Mouse (Mus musculus) hindbrain, postnatal 0 days (tissue): ENCODE results near the gene Hoxc10. TPM values are rescaled to one million over a fixed set of nuclear protein-coding genes. Genes with fewer than 3 reads are reported as not detected.

ENCODE experiments used
- ATAC-seq: fragments of 200-750 bp; cut with Nextera tagmentation; 2 replicates; pipeline ENCODE4 v1.8.0; 2017; ENCODE audit warnings: mild to moderate bottlenecking, moderate TSS enrichment, moderate library complexity
- DNase-seq: peaks from one replicate; pipeline ENCODE4 v3.0.0-alpha.2; 2015; ENCODE audit warnings: low spot score
- H3K27ac ChIP-seq: fragments of 300-500 bp; sonication (generic); 2 replicates; pipeline ENCODE4 v1.5.1; 2014; ENCODE audit warnings: mild to moderate bottlenecking
- H3K27me3 ChIP-seq: fragments of 300-500 bp; sonication (generic); 2 replicates; pipeline ENCODE4 v1.6.1; 2014; ENCODE audit warnings: low read length, mixed read lengths; ENCODE audit not compliant: insufficient read depth
- H3K36me3 ChIP-seq: fragments of 300-500 bp; sonication (generic); 2 replicates; pipeline ENCODE4 v1.6.1; 2014; ENCODE audit warnings: low read length, mixed read lengths; ENCODE audit not compliant: insufficient read depth
- H3K4me1 ChIP-seq: fragments of 300-500 bp; sonication (generic); 2 replicates; pipeline ENCODE4 v1.6.1; 2014; ENCODE audit warnings: antibody characterized with exemption, low read length, mixed read lengths; ENCODE audit not compliant: insufficient read depth
- H3K4me2 ChIP-seq: fragments of 300-500 bp; sonication (generic); 2 replicates; pipeline ENCODE4 v1.6.1; 2014; ENCODE audit warnings: low read depth, mild to moderate bottlenecking, low read length, moderate library complexity, mixed read lengths
- H3K4me3 ChIP-seq: fragments of 300-500 bp; sonication (generic); 2 replicates; pipeline ENCODE4 v1.5.1; 2014; ENCODE audit warnings: low read length
- H3K9ac ChIP-seq: fragments of 300-500 bp; sonication (generic); replicated peaks from 2 replicates; pipeline ENCODE4 v1.6.1; 2014; ENCODE audit warnings: mild to moderate bottlenecking, low read length, moderate library complexity, mixed read lengths
- H3K9me3 ChIP-seq: fragments of 300-500 bp; sonication (generic); 2 replicates; pipeline ENCODE4 v1.6.1; 2016; ENCODE audit warnings: low read length, mixed read lengths
- CTCF ChIP-seq: IDR thresholded peaks from 2 replicates; pipeline ENCODE4 v1.5.1; 2016; ENCODE audit warnings: antibody characterized with exemption, control low read depth, low read depth
- WGBS: fragments of 180-500 bp; shearing (Covaris S2); extraction: QIAGEN DNeasy Blood & Tissue Kit; methylation state at CpG from one replicate; pipeline ENCODE4 v1.1.7; 2014; 5-methylcytosine and 5-hydroxymethylcytosine counted together
- polyA plus RNA-seq: library from polyadenylated mRNA; unstranded; fragments of >200 nt; fragmentation: Nextera tagmentation; extraction: Ambion mirVana; gene quantifications from 2 replicates; pipeline ENCODE4 v1.2.1, GENCODE M21; 2015
- total RNA-seq: library from RNA; depleted of rRNA; stranded (reverse); fragments of >200 nt; gene quantifications from 2 replicates; pipeline ENCODE4 v1.2.3, GENCODE M21; 2014

Hoxc10 gene
- total and polyA plus RNA-seq, 2 experiments from 2014 or later: not detected

GRCm38 (mm10) chr15:102945185-102946077 is 21.2 kb upstream of the Hoxc10 start:
- WGBS: 8% methylated on average over 22 of the region's 22 CpGs
- H3K9ac ChIP-seq: no peak overlapping the region

GRCm38 (mm10) chr15:102947276-102947675 is 19.3 kb upstream of the Hoxc10 start:
- WGBS: 2% methylated on average over 9 of the region's 9 CpGs
- no peak overlapping the region for H3K9ac ChIP-seq
- H3K4me1 ChIP-seq: no peaks in the 10 kb centered on the region
- no peak for DNase-seq
- no peak for ATAC-seq
- no peaks in the 10 kb centered on the region for H3K9me3 ChIP-seq
- no peak for TF ChIP-seq CTCF
- no peak overlapping the region for H3K27ac ChIP-seq
- H3K4me3 ChIP-seq: no peak overlapping the region
- H3K36me3 ChIP-seq: no peaks in the 10 kb centered on the region
- H3K27me3 ChIP-seq: peaks cover 92% of the 10 kb centered on the region
- H3K4me2 ChIP-seq: no peak overlapping the region

More at GRCm38 (mm10) chr15:102945185-102946077, 21.2 kb upstream of the Hoxc10 start:
- Histone ChIP-seq H3K4me2 (no peak overlapping the region), H3K27ac (no peak overlapping the region), H3K4me3 (no peak overlapping the region), H3K36me3 (no peaks in the 10 kb centered on the region), H3K4me1 (no peaks in the 10 kb centered on the region), H3K27me3 (peaks cover 94% of the 10 kb centered on the region), H3K9me3 (no peaks in the 10 kb centered on the region)
- ATAC-seq (no peak), DNase-seq (no peak)
- TF ChIP-seq CTCF: no peak

- DNase-seq (no peak), ATAC-seq (no peak)
- H3K4me1 ChIP-seq: no peaks in the 10 kb centered on the region
- no peak overlapping the region for H3K9ac ChIP-seq
- H3K36me3 ChIP-seq: no peaks in the 10 kb centered on the region
- WGBS: 5% methylated on average over 2 of the region's 2 CpGs
- no peak overlapping the region for H3K4me3 ChIP-seq
- no peak overlapping the region for H3K4me2 ChIP-seq
- peaks cover 95% of the 10 kb centered on the region for H3K27me3 ChIP-seq
- H3K27ac ChIP-seq: no peak overlapping the region
- H3K9me3 ChIP-seq: no peaks in the 10 kb centered on the region
- no peak for TF ChIP-seq CTCF
Observed at GRCm38 (mm10) chr15:102948842-102949241, 17.8 kb upstream of the Hoxc10 start.

GRCm38 (mm10) chr15:102949696-102950095 is 16.9 kb upstream of the Hoxc10 start:
- no peak overlapping the region for H3K4me2 ChIP-seq
- H3K36me3 ChIP-seq: no peaks in the 10 kb centered on the region
- no peak overlapping the region for H3K9ac ChIP-seq
- WGBS: 2% methylated on average over 20 of the region's 20 CpGs
- H3K27ac ChIP-seq: no peak overlapping the region
- TF ChIP-seq CTCF: no peak
- H3K4me3 ChIP-seq: no peak overlapping the region
- no peak for ATAC-seq
- no peaks in the 10 kb centered on the region for H3K9me3 ChIP-seq
- no peaks in the 10 kb centered on the region for H3K4me1 ChIP-seq
- peaks cover 95% of the 10 kb centered on the region for H3K27me3 ChIP-seq
- no peak for DNase-seq

GRCm38 (mm10) chr15:102950877-102951276 is 15.7 kb upstream of the Hoxc10 start:
- no peak for ATAC-seq
- DNase-seq: no peak
- H3K4me2 ChIP-seq: no peak overlapping the region
- 9% methylated on average over 2 of the region's 2 CpGs for WGBS
- no peak overlapping the region for H3K9ac ChIP-seq
- no peak overlapping the region for H3K27ac ChIP-seq
- no peak overlapping the region for H3K4me3 ChIP-seq
- H3K4me1 ChIP-seq: no peaks in the 10 kb centered on the region
- H3K27me3 ChIP-seq: peaks cover 97% of the 10 kb centered on the region
- TF ChIP-seq CTCF: no peak
- no peaks in the 10 kb centered on the region for H3K36me3 ChIP-seq
- no peaks in the 10 kb centered on the region for H3K9me3 ChIP-seq

- TF ChIP-seq CTCF: no peak
- no peak overlapping the region for H3K4me3 ChIP-seq
- H3K27ac ChIP-seq: no peak overlapping the region
Observed at GRCm38 (mm10) chr15:102953561-102953960, 13.0 kb upstream of the Hoxc10 start.

More at GRCm38 (mm10) chr15:102953561-102953960, 13.0 kb upstream of the Hoxc10 start:
- ATAC-seq (no peak), DNase-seq (no peak)
- no peak overlapping the region for H3K4me2 ChIP-seq
- WGBS: 1% methylated on average over 6 of the region's 6 CpGs
- no peaks in the 10 kb centered on the region for H3K36me3 ChIP-seq
- H3K9me3 ChIP-seq: no peaks in the 10 kb centered on the region
- no peaks in the 10 kb centered on the region for H3K4me1 ChIP-seq
- peaks cover 97% of the 10 kb centered on the region for H3K27me3 ChIP-seq
- H3K9ac ChIP-seq: no peak overlapping the region
